Mouse (Mus musculus) G1E (cell line): ENCODE data around the gene Mllt3.

Experiments
- CTCF ChIP-seq: IDR thresholded peaks from 2 replicates; pipeline ENCODE4 v1.5.1; 2012; ENCODE audit warnings: low read depth, low read length, inconsistent platforms, mixed read lengths
- GATA1 ChIP-seq: IDR thresholded peaks from 2 replicates; pipeline ENCODE4 v1.6.1; 2012; ENCODE audit warnings: borderline replicate concordance, low read length, inconsistent platforms, mixed read lengths
- GATA2 ChIP-seq: IDR thresholded peaks from 2 replicates; pipeline ENCODE4 v1.6.1; 2012; ENCODE audit warnings: low read depth, low read length, inconsistent platforms, borderline replicate concordance
- POLR2AphosphoS5 ChIP-seq: IDR thresholded peaks from 2 replicates; pipeline ENCODE4 v1.6.1; 2012; ENCODE audit warnings: low read depth, low read length, inconsistent platforms; ENCODE audit not compliant: insufficient replicate concordance
- TAL1 ChIP-seq: conservative IDR thresholded peaks from 2 replicates; pipeline ENCODE4 v1.6.1; 2012; ENCODE audit warnings: low read depth, low read length, inconsistent platforms, mixed read lengths

GRCm38 (mm10) chr4:87759625-87760024 lies 273.5 kb downstream of the Mllt3 start:
- TF ChIP-seq CTCF: no peak
- TF ChIP-seq TAL1: no peak
- TF ChIP-seq GATA1: no peak
- no peak for TF ChIP-seq POLR2AphosphoS5
- TF ChIP-seq GATA2: no peak
